Mouse (Mus musculus): Measurements from ENCODE around the gene Qk. TPM values are rescaled to one million over a fixed set of nuclear protein-coding genes. Genes with fewer than 3 reads are reported as not detected.
A peak's percentile ranks its signal among the peaks of the same experiment; 100 is the strongest.

Gene Qk
- total RNA-seq, 2 experiments from 2014 or later = 311 to 342 TPM

GRCm38 (mm10) chr17:10227798-10228538 lies 91.7 kb downstream of the Qk start:
- intact Hi-C loops (cut with DNase I) = no loop called here
- TF ChIP-seq CTCF (IDR thresholded peaks at IDR 0.05) = no peak
- no peak overlapping the region for H3K27ac ChIP-seq
- no peak overlapping the region for H3K4me3 ChIP-seq
- no peak for DNase-seq (ENCODE audit: extremely low spot score in 1 of 2, low spot score in 2 of 2)

- no peak for TF ChIP-seq CTCF (IDR thresholded peaks at IDR 0.05)
- DNase-seq (ENCODE audit: extremely low spot score in 1 of 2, low spot score in 2 of 2) = no peak
- Histone ChIP-seq H3K4me3 (no peak overlapping the region), H3K27ac (no peak overlapping the region)
- intact Hi-C loops (cut with DNase I) = no loop called here
Measured at GRCm38 (mm10) chr17:10216164-10216563, 103.5 kb downstream of the Qk start.

- no peak for TF ChIP-seq CTCF (IDR thresholded peaks at IDR 0.05)
- DNase-seq (ENCODE audit: extremely low spot score in 1 of 2, low spot score in 2 of 2) = no peak
- H3K4me3 ChIP-seq = no peak overlapping the region
- no peak overlapping the region for H3K27ac ChIP-seq
- intact Hi-C loops (cut with DNase I) = loop anchor here (10.0 kb wide), 1 partner anchor 286 kb away; no protein-coding TSS in a partner anchor
Measured at GRCm38 (mm10) chr17:10209154-10209777, 110.4 kb downstream of the Qk start.

- intact Hi-C loops (cut with DNase I) = loop anchor here (10.0 kb wide), 1 partner anchor 434 kb away; no protein-coding TSS in a partner anchor
- Histone ChIP-seq H3K4me3 (no peak overlapping the region), H3K27ac (no peak overlapping the region)
- no peak for DNase-seq (ENCODE audit: extremely low spot score in 1 of 2, low spot score in 2 of 2)
- no peak; the same call in 1 of the 2 replicates for TF ChIP-seq CTCF (IDR thresholded peaks at IDR 0.05)
Measured at GRCm38 (mm10) chr17:10198662-10199061, 121.0 kb downstream of the Qk start.

- no peak for TF ChIP-seq CTCF (IDR thresholded peaks at IDR 0.05)
- no peak for DNase-seq (ENCODE audit: extremely low spot score in 1 of 2, low spot score in 2 of 2)
- Histone ChIP-seq H3K4me3 (no peak overlapping the region), H3K27ac (no peak overlapping the region)
- intact Hi-C loops (cut with DNase I) = loop anchor here (10.0 kb wide), 1 partner anchor 433 kb away; no protein-coding TSS in a partner anchor
Measured at GRCm38 (mm10) chr17:10198231-10198630, 121.4 kb downstream of the Qk start.

- H3K4me3 ChIP-seq = no peak overlapping the region
- H3K27ac ChIP-seq = no peak overlapping the region
- intact Hi-C loops (cut with DNase I) = loop anchor here (10.0 kb wide), 1 partner anchor 431 kb away; no protein-coding TSS in a partner anchor
- DNase-seq (ENCODE audit: extremely low spot score in 1 of 2, low spot score in 2 of 2) = no peak
- TF ChIP-seq CTCF (IDR thresholded peaks at IDR 0.05) = no peak
Measured at GRCm38 (mm10) chr17:10195703-10196102, 124.0 kb downstream of the Qk start.

- DNase-seq (ENCODE audit: extremely low spot score in 1 of 2, low spot score in 2 of 2) = no peak
- H3K27ac ChIP-seq = no peak overlapping the region
- no peak overlapping the region for H3K4me3 ChIP-seq
- TF ChIP-seq CTCF (IDR thresholded peaks at IDR 0.05) = no peak
- intact Hi-C loops (cut with DNase I) = loop anchor here (10.0 kb wide), 1 partner anchor 426 kb away; no protein-coding TSS in a partner anchor
Measured at GRCm38 (mm10) chr17:10190857-10191256, 128.8 kb downstream of the Qk start.

- no peak for DNase-seq (ENCODE audit: extremely low spot score in 1 of 2, low spot score in 2 of 2)
- Histone ChIP-seq H3K27ac (peak overlapping the region; percentile 47; the same call in 1 of the 2 replicates), H3K4me3 (no peak overlapping the region)
- intact Hi-C loops (cut with DNase I) = no loop called here
- no peak for TF ChIP-seq CTCF (IDR thresholded peaks at IDR 0.05)
Measured at GRCm38 (mm10) chr17:10188481-10188880, 131.2 kb downstream of the Qk start.

GRCm38 (mm10) chr17:10187431-10188020 lies 132.1 kb downstream of the Qk start:
- intact Hi-C loops (cut with DNase I) = no loop called here
- no peak for TF ChIP-seq CTCF (IDR thresholded peaks at IDR 0.05)
- no peak for DNase-seq (ENCODE audit: extremely low spot score in 1 of 2, low spot score in 2 of 2)
- Histone ChIP-seq H3K27ac (peak overlapping the region; percentile 47), H3K4me3 (no peak overlapping the region)

- H3K4me3 ChIP-seq = no peak overlapping the region
- intact Hi-C loops (cut with DNase I) = no loop called here
- DNase-seq (ENCODE audit: extremely low spot score in 1 of 2, low spot score in 2 of 2) = no peak
- no peak for TF ChIP-seq CTCF (IDR thresholded peaks at IDR 0.05)
- H3K27ac ChIP-seq = no peak overlapping the region
Measured at GRCm38 (mm10) chr17:10181761-10182160, 137.9 kb downstream of the Qk start.

- no peak overlapping the region for H3K4me3 ChIP-seq
- H3K27ac ChIP-seq = no peak overlapping the region
- DNase-seq (ENCODE audit: extremely low spot score in 1 of 2, low spot score in 2 of 2) = no peak
- intact Hi-C loops (cut with DNase I) = no loop called here
- no peak for TF ChIP-seq CTCF (IDR thresholded peaks at IDR 0.05)
Measured at GRCm38 (mm10) chr17:10177096-10177495, 142.6 kb downstream of the Qk start.

GRCm38 (mm10) chr17:10161258-10161657 lies 158.4 kb downstream of the Qk start:
- intact Hi-C loops (cut with DNase I) = no loop called here
- TF ChIP-seq CTCF (IDR thresholded peaks at IDR 0.05) = no peak
- no peak overlapping the region for H3K27ac ChIP-seq
- no peak for DNase-seq (ENCODE audit: extremely low spot score in 1 of 2, low spot score in 2 of 2)
- no peak overlapping the region for H3K4me3 ChIP-seq
